Mouse (Mus musculus) hindbrain, embryonic 11.5 days (tissue): Measurements from ENCODE around the gene Carmil3. TPM values are rescaled to one million over a fixed set of nuclear protein-coding genes. Genes with fewer than 3 reads are reported as not detected.
A peak's percentile ranks its signal among the peaks of the same experiment; 100 is the strongest.

ENCODE experiments used
- ATAC-seq: fragments of 200-750 bp; cut with Nextera tagmentation; 2 replicates; pipeline ENCODE4 v1.8.0; 2017; ENCODE audit warnings: mild to moderate bottlenecking, moderate TSS enrichment, moderate library complexity; ENCODE audit not compliant: low FRiP score
- DNase-seq: peaks from one replicate; pipeline ENCODE4 v3.0.0-alpha.2; 2015; ENCODE audit warnings: low spot score
- H3K27ac ChIP-seq: fragments of 300-500 bp; sonication (generic); 2 replicates; pipeline ENCODE4 v1.5.1; 2014; ENCODE audit warnings: mild to moderate bottlenecking, low read depth, low read length
- H3K27me3 ChIP-seq: fragments of 300-500 bp; sonication (generic); 2 replicates; pipeline ENCODE4 v1.6.1; 2014; ENCODE audit warnings: mild to moderate bottlenecking, low read length, moderate library complexity, mixed read lengths; ENCODE audit not compliant: control insufficient read depth, insufficient read depth
- H3K36me3 ChIP-seq: fragments of 300-500 bp; sonication (generic); 2 replicates; pipeline ENCODE4 v1.6.1; 2014; ENCODE audit warnings: mild to moderate bottlenecking, low read length, moderate library complexity, mixed read lengths; ENCODE audit not compliant: control insufficient read depth, insufficient read depth
- H3K4me1 ChIP-seq: fragments of 300-500 bp; sonication (generic); replicated peaks from 2 replicates; pipeline ENCODE4 v1.6.1; 2014; ENCODE audit warnings: low read length, mixed read lengths; ENCODE audit not compliant: control insufficient read depth, insufficient read depth
- H3K4me2 ChIP-seq: fragments of 300-500 bp; sonication (generic); replicated peaks from 2 replicates; pipeline ENCODE4 v1.6.1; 2014; ENCODE audit warnings: mild to moderate bottlenecking, low read depth, low read length
- H3K4me3 ChIP-seq: fragments of 300-500 bp; sonication (generic); 2 replicates; pipeline ENCODE4 v1.5.1; 2014; ENCODE audit warnings: low read depth, low read length
- H3K9ac ChIP-seq: fragments of 300-500 bp; sonication (generic); 2 replicates; pipeline ENCODE4 v1.6.1; 2014; ENCODE audit warnings: low read depth, low read length
- H3K9me3 ChIP-seq: fragments of 300-500 bp; sonication (generic); 2 replicates; pipeline ENCODE4 v1.6.1; 2016; ENCODE audit warnings: low read length; ENCODE audit not compliant: control insufficient read depth
- WGBS: fragments of 180-500 bp; shearing (Covaris S2); extraction: QIAGEN DNeasy Blood & Tissue Kit; methylation state at CpG from one replicate; pipeline ENCODE4 v1.1.7; 2014; 5-methylcytosine and 5-hydroxymethylcytosine counted together
- polyA plus RNA-seq: library from polyadenylated mRNA; unstranded; fragments of >200 nt; fragmentation: Nextera tagmentation; extraction: Ambion mirVana; gene quantifications from 2 replicates; pipeline ENCODE4 v1.2.1, GENCODE M21; 2014

Gene Carmil3
- polyA plus RNA-seq, 1 experiment from 2014 or later = 14.0 TPM

DNA sequence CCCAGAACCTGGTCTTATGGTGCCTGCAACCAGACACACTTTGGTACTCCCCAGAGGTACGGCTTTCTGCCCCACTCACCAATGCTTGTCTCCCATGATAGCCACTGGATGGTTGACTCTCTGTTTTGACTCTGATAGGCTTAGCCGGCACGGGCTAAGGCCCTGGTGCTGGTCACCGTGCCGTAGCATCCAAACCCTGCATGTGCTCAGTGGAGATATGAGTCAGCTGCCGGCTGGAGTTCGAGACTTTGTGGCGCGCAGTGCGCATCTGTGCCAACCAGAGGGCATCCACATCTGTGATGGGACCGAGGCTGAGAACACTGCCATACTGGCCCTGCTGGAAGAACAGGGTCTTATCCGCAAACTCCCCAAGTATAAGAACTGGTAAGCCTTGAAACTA lies 51.8 kb downstream of the Carmil3 start:
- Histone ChIP-seq H3K4me2 (no peak overlapping the region), H3K4me1 (no peaks in the 10 kb centered on the region), H3K27ac (no peak overlapping the region), H3K4me3 (no peak overlapping the region), H3K27me3 (no peaks in the 10 kb centered on the region), H3K36me3 (0 out of 2 replicates have a peak, but pooled peaks cover 2% of the 10 kb centered on the region), H3K9me3 (no peaks in the 10 kb centered on the region), H3K9ac (no peak overlapping the region)
- ATAC-seq (no peak), DNase-seq (no peak)
- WGBS = 96% methylated on average over 12 of the region's 12 CpGs

DNA sequence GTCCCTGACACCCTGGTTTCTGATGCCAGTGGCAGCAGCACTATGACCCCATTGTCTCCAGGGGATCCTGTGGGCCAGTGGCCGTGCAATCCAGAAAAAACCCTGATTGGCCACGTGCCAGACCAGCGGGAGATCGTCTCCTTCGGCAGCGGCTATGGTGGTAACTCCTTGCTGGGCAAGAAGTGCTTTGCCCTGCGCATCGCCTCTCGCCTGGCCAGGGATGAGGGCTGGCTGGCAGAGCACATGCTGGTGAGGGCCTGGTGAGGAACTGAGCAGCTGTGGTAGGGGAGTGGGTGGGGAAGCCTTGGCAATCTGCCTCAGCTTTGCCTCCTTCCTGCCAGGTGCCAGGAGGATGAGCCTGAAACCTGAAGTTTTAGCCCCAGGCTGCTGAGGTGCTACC lies 53.9 kb downstream of the Carmil3 start:
- H3K36me3 ChIP-seq = 0 out of 2 replicates have a peak, but pooled peaks cover 4% of the 10 kb centered on the region
- no peaks in the 10 kb centered on the region for H3K4me1 ChIP-seq
- no peak overlapping the region for H3K4me2 ChIP-seq
- no peaks in the 10 kb centered on the region for H3K9me3 ChIP-seq
- H3K4me3 ChIP-seq = no peak overlapping the region
- 86% methylated on average over 9 of the region's 9 CpGs for WGBS
- no peaks in the 10 kb centered on the region for H3K27me3 ChIP-seq
- no peak overlapping the region for H3K9ac ChIP-seq
- ATAC-seq (no peak), DNase-seq (no peak)
- H3K27ac ChIP-seq = no peak overlapping the region

DNA sequence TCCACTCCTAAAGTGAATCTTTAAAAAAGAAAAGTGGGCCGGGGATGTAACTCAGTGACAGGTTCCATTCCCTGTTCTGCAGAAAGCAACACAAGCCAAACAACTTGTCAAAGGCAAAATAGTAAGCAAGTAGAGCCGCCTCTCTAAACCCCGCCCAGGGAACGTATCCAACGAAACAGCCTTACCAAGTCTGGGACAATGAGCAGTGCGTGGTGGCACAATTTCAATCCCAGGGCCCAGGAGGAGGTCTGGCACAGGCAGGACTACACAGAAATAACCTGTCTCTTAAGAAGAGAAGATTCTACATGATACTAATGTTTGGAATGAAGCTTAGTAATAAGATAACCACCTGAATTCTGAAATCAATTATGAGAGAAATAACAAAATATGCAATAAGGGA lies 59.7 kb downstream of the Carmil3 start:
- DNase-seq (no peak), ATAC-seq (no peak)
- 0 out of 2 replicates have a peak, but pooled peaks cover 2% of the 10 kb centered on the region for H3K36me3 ChIP-seq
- H3K4me1 ChIP-seq = no peaks in the 10 kb centered on the region
- no peaks in the 10 kb centered on the region for H3K27me3 ChIP-seq
- H3K4me2 ChIP-seq = no peak overlapping the region
- no peak overlapping the region for H3K9ac ChIP-seq
- no peak overlapping the region for H3K27ac ChIP-seq
- H3K4me3 ChIP-seq = no peak overlapping the region
- 88% methylated on average over 6 of the region's 6 CpGs for WGBS
- H3K9me3 ChIP-seq = no peaks in the 10 kb centered on the region

DNA sequence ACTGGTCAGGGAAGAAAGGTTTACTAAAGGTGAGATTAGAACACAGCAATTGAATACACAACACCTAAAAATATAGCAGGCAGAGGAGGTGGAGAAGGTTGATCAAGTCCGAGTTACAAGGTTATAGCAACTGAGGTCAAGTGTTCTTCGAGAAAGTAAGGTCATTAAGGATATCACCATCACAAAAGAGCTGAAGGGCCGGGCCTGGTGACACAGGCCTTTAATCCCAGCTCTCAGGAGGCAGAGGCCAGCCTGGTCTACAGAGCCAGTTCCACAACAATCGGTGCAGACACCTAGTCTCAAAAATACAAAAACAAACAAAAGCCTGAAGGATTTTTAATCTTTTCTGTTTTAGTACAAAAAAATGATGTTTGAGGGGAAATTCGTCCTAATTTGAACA lies 60.9 kb downstream of the Carmil3 start:
- DNase-seq = no peak

DNA sequence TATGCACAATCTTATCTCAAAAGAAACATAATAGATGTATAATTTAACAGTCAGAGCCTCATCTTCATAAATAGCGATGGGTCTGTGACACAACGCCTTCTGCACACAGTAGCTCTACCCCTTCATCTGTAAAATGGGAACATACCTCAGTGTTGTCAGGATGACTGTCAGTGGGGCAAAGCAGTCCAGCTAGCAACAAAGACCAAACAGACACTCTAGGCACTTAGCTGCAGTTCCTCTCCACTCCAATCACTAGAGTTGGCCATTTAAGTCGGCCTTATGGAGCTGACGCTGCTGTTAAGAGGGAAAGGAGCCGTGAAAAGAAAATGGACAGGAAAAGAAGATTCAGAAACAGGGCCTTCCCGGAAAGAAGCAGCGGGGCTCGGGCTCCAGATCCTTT lies 61.3 kb downstream of the Carmil3 start:
- Histone ChIP-seq H3K4me2 (no peak overlapping the region), H3K4me3 (no peak overlapping the region), H3K4me1 (no peaks in the 10 kb centered on the region), H3K9me3 (no peaks in the 10 kb centered on the region), H3K27me3 (no peaks in the 10 kb centered on the region), H3K36me3 (0 out of 2 replicates have a peak, but pooled peaks cover 2% of the 10 kb centered on the region), H3K9ac (no peak overlapping the region), H3K27ac (no peak overlapping the region)
- no peak for DNase-seq
- no peak for ATAC-seq
- WGBS = 90% methylated on average over 8 of the region's 8 CpGs

More for the DNA sequence above, 60.9 kb downstream of the Carmil3 start:
- no peak for ATAC-seq
- Histone ChIP-seq H3K4me3 (no peak overlapping the region), H3K27ac (no peak overlapping the region), H3K36me3 (0 out of 2 replicates have a peak, but pooled peaks cover 2% of the 10 kb centered on the region), H3K27me3 (no peaks in the 10 kb centered on the region), H3K9ac (no peak overlapping the region), H3K4me2 (no peak overlapping the region), H3K4me1 (no peaks in the 10 kb centered on the region), H3K9me3 (no peaks in the 10 kb centered on the region)
- 67% methylated on average over 5 of the region's 5 CpGs for WGBS

DNA sequence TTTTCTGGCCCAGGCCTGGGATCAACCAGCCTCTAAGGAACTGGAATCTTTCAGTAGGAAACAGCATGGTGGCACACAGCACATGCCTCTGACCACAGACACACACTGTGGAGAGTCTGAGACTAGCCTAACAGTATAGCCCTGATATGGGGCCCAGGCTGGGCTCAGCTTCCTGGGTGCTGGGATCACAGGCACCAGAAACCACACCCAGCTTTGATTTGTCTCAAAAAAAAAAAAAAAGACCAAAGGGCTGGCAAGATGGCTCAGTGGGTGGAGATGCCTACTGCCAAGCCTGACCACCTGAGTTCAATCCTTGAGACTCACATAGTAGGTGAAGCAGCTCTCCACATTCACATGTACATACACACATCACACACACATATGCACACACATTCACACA lies 64.2 kb downstream of the Carmil3 start:
- ATAC-seq = no peak

DNA sequence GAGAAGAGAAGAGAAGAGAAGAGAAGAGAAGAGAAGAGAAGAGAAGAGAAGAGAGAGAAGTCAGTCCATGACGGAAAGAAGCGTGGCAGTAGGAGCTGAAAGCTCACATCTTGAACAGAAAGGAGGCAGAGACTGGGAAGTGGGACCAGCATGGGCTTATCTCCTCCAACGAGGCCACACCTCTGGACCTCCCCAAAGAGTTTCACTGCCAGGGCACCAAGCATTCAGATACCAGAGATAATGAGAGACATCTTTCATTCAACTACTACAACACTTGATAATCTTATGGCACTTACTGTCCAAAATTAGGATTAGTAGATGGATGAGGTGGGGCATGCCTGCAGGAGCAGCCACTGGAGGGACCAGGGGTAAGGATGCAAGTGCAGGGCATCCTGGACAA lies 65.3 kb downstream of the Carmil3 start:
- ATAC-seq (no peak), DNase-seq (no peak)
- H3K27ac ChIP-seq = no peak overlapping the region
- no peaks in the 10 kb centered on the region for H3K27me3 ChIP-seq
- H3K4me3 ChIP-seq = no peak overlapping the region
- H3K9ac ChIP-seq = no peak overlapping the region
- no peaks in the 10 kb centered on the region for H3K9me3 ChIP-seq
- H3K4me2 ChIP-seq = no peak overlapping the region
- H3K4me1 ChIP-seq = no peaks in the 10 kb centered on the region
- whole genome bisulfite sequencing = 79% methylated on average over 3 of the region's 3 CpGs
- H3K36me3 ChIP-seq = no peaks in the 10 kb centered on the region

More for the DNA sequence above, 64.2 kb downstream of the Carmil3 start:
- Histone ChIP-seq H3K4me3 (no peak overlapping the region), H3K27ac (no peak overlapping the region), H3K4me1 (no peaks in the 10 kb centered on the region), H3K27me3 (no peaks in the 10 kb centered on the region), H3K9ac (no peak overlapping the region), H3K4me2 (no peak overlapping the region), H3K36me3 (no peaks in the 10 kb centered on the region), H3K9me3 (no peaks in the 10 kb centered on the region)
- DNase-seq = no peak

DNA sequence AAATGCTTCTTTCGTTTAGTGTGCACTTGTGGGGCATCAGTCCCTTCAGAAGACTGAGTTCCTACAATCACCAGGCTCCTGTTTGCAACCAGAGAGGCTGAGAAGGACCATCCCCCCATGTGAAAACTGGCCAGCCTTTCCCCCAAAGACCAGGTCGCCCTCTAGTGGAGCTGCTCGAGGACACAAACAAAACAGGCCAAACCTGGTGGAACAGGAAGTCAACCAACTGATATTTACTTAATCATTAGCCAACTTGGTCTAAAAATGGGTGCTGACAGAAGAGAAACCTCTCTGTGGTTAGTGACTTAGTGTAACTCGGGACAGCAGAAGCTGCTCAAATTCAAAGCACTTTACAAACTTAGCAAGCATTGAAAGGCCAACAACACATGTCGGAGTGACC lies 66.6 kb downstream of the Carmil3 start:
- Histone ChIP-seq H3K27ac (no peak overlapping the region), H3K36me3 (no peaks in the 10 kb centered on the region), H3K4me3 (no peak overlapping the region), H3K9ac (no peak overlapping the region), H3K4me1 (0 out of 2 replicates have a peak, but pooled peaks cover 4% of the 10 kb centered on the region), H3K9me3 (no peaks in the 10 kb centered on the region), H3K27me3 (no peaks in the 10 kb centered on the region), H3K4me2 (no peak overlapping the region)
- DNase-seq = peak; percentile 76
- no peak for ATAC-seq
- 33% methylated on average over 5 of the region's 5 CpGs for WGBS

DNA sequence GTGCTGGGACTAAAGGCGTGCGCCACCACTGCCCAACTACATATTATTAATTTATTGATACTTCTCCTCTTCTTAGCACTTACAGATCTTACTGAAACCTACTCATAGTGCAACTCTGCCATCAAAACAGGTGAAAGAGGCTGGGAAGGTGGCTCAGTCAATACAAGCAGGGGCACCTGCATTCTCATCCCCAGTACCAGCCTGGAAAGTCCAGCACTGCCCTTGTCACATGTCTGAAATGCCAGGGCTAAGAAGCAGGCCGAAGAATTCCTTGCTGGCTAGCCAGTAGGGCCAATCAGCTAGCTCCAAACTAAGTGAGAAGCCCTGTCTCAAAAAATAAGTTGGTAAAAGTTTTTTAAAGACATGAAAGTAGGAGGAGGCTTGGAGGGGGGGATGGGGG lies 67.1 kb downstream of the Carmil3 start:
- no peaks in the 10 kb centered on the region for H3K27me3 ChIP-seq
- 86% methylated on average over 3 of the region's 3 CpGs for WGBS

More for the DNA sequence above, 67.1 kb downstream of the Carmil3 start:
- no peak overlapping the region for H3K4me2 ChIP-seq
- ATAC-seq (no peak), DNase-seq (no peak)
- H3K4me1 ChIP-seq = 0 out of 2 replicates have a peak, but pooled peaks cover 4% of the 10 kb centered on the region
- H3K27ac ChIP-seq = no peak overlapping the region
- no peak overlapping the region for H3K4me3 ChIP-seq
- no peak overlapping the region for H3K9ac ChIP-seq
- H3K36me3 ChIP-seq = no peaks in the 10 kb centered on the region
- H3K9me3 ChIP-seq = no peaks in the 10 kb centered on the region
